Mouse (Mus musculus): ENCODE measurements around the gene Dpf1. TPM values are rescaled to one million over a fixed set of nuclear protein-coding genes. Genes with fewer than 3 reads are reported as not detected.

The Dpf1 gene
- polyA plus RNA-seq, 1 experiment from 2014 or later, result 24.8 TPM

DNA sequence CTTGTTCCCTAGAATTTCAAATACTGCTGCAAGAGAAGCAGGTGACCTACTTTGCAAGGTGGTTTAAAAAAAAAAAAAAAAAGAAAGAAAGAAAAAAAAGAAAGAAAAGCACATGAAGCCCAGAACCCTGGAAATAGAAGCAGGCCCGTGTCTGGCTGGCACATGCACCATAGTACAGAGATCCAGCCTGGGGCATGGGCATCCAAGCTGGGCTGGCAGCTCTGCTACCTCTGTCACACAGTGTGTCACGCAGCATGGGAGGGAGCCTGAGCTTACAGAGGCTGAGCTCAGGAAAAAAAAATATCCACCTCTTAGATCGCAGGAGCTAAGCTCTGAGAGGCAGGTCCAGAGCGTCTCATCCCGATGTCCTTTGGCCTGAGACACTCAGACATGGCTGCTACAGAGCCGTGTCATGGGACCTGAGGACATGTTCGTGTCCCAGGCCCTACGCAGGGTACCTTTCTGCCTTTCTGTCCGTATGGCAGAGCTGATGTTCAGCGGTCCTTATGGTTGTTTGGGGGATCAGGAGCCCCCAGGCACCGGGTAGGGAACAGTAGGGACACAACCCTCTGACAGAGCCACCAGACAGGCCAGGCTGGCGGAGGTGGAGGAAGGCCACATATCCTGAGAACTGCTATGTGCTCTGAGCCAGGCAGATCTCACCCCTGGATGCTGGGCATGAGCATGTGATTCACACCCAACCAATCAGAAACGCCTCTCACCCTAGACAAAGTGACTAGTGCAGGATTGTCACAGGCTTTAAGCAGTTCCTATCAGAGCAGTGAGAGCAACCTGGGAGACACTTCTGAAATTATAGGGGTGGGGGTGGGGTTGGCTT is 63.6 kb downstream of the Dpf1 start:
- no peak overlapping the region for H3K27ac ChIP-seq (replicated peaks)
- no peak for DNase-seq (ENCODE audit: low spot score)
- peaks cover 38% of the 10 kb centered on the region for H3K36me3 ChIP-seq (replicated peaks)
- WGBS, result 80% methylated on average over 13 of the region's 13 CpGs
- H3K4me1 ChIP-seq, result peaks cover 6% of the 10 kb centered on the region
- H3K4me3 ChIP-seq, result no peak overlapping the region
- H3K9me3 ChIP-seq, result no peaks in the 10 kb centered on the region
- H3K27me3 ChIP-seq (replicated peaks; ENCODE audit: low read depth, poor library complexity, severe bottlenecking), result no peaks in the 10 kb centered on the region

Other genes starting within 250 kb of the Dpf1 start
- 1.8 TPM in 2 replicates for gene Ryr1, start 178.8 kb upstream of the Dpf1 start, polyA plus RNA-seq (2016; fragmentation: Nextera tagmentation; extraction: Ambion mirVana)
- 0.66 and 0.73 TPM in 2 replicates for gene Rasgrp4, start 169.1 kb upstream of the Dpf1 start, polyA plus RNA-seq (2016; fragmentation: Nextera tagmentation; extraction: Ambion mirVana)
- 10.8 and 12.3 TPM in 2 replicates for gene Fam98c, start 147.7 kb upstream of the Dpf1 start, polyA plus RNA-seq (2016; fragmentation: Nextera tagmentation; extraction: Ambion mirVana)
- 0.48 and 0.55 TPM in 2 replicates for gene Ggn, start 133.7 kb upstream of the Dpf1 start, polyA plus RNA-seq (2016; fragmentation: Nextera tagmentation; extraction: Ambion mirVana)
- 3.3 and 4.1 TPM in 2 replicates for gene Spred3, start 133.5 kb upstream of the Dpf1 start, polyA plus RNA-seq (2016; fragmentation: Nextera tagmentation; extraction: Ambion mirVana)
- gene Psmd8, start 123.2 kb upstream of the Dpf1 start, polyA plus RNA-seq (2016; fragmentation: Nextera tagmentation; extraction: Ambion mirVana), result 303 and 307 TPM in 2 replicates
- gene Catsperg1, start 89.9 kb upstream of the Dpf1 start, polyA plus RNA-seq (2016; fragmentation: Nextera tagmentation; extraction: Ambion mirVana), result 0.10 and 0.24 TPM in 2 replicates
- 0.74 and 1.1 TPM in 2 replicates for gene Kcnk6, start 71.4 kb upstream of the Dpf1 start, polyA plus RNA-seq (2016; fragmentation: Nextera tagmentation; extraction: Ambion mirVana)
- 100 and 102 TPM in 2 replicates for gene Yif1b, start 65.6 kb upstream of the Dpf1 start, polyA plus RNA-seq (2016; fragmentation: Nextera tagmentation; extraction: Ambion mirVana)
- gene 2200002D01Rik, start 55.5 kb upstream of the Dpf1 start, polyA plus RNA-seq (2016; fragmentation: Nextera tagmentation; extraction: Ambion mirVana), result 4.4 and 4.6 TPM in 2 replicates
- gene Spint2, start 22.0 kb upstream of the Dpf1 start, polyA plus RNA-seq (2016; fragmentation: Nextera tagmentation; extraction: Ambion mirVana), result 75.5 and 79.3 TPM in 2 replicates
- 29.7 and 30.5 TPM in 2 replicates for gene Ppp1r14a, start 14.6 kb upstream of the Dpf1 start, polyA plus RNA-seq (2016; fragmentation: Nextera tagmentation; extraction: Ambion mirVana)
- gene Sipa1l3, start 214.7 kb downstream of the Dpf1 start, polyA plus RNA-seq (2016; fragmentation: Nextera tagmentation; extraction: Ambion mirVana), result 9.2 and 10.5 TPM in 2 replicates